Mouse (Mus musculus) testis, adult 2 months (tissue): ENCODE data around the gene Slc26a8. TPM values are rescaled to one million over a fixed set of nuclear protein-coding genes. Genes with fewer than 3 reads are reported as not detected.

ENCODE experiments used
- H3K27ac ChIP-seq: fragments of 200-500 bp; 2 replicates; pipeline ENCODE4 v1.5.1; 2012; ENCODE audit warnings: low read depth, low read length; ENCODE audit not compliant: control insufficient read depth, insufficient read depth
- H3K27me3 ChIP-seq: fragments of 200-500 bp; 2 replicates; pipeline ENCODE4 v1.6.1; 2012; ENCODE audit warnings: mild to moderate bottlenecking, low read length, moderate library complexity; ENCODE audit not compliant: control insufficient read depth, insufficient read depth
- H3K36me3 ChIP-seq: fragments of 200-500 bp; 2 replicates; pipeline ENCODE4 v1.6.1; 2012; ENCODE audit warnings: mild to moderate bottlenecking, low read length; ENCODE audit not compliant: control insufficient read depth, insufficient read depth
- H3K4me1 ChIP-seq: fragments of 200-500 bp; 2 replicates; pipeline ENCODE4 v1.6.1; 2012; ENCODE audit warnings: low read length; ENCODE audit not compliant: control insufficient read depth, insufficient read depth
- H3K4me3 ChIP-seq: fragments of 200-500 bp; 2 replicates; pipeline ENCODE4 v1.5.1; 2012; ENCODE audit warnings: low read depth, mild to moderate bottlenecking, low read length, moderate library complexity, mixed read lengths; ENCODE audit not compliant: control insufficient read depth
- CTCF ChIP-seq: fragments of 200-500 bp; IDR thresholded peaks from 2 replicates; pipeline ENCODE4 v1.5.1; 2012; ENCODE audit warnings: low read depth, mild to moderate bottlenecking, inconsistent platforms, low read length, moderate library complexity; ENCODE audit not compliant: control insufficient read depth, insufficient read depth, insufficient replicate concordance
- POLR2A ChIP-seq: fragments of 200-500 bp; IDR thresholded peaks from 2 replicates; pipeline ENCODE4 v1.6.1; 2012; ENCODE audit warnings: low read depth, mild to moderate bottlenecking, inconsistent platforms, low read length, moderate library complexity; ENCODE audit not compliant: control insufficient read depth
- polyA plus RNA-seq: library from polyadenylated mRNA; depleted of rRNA; stranded (reverse); fragments of >200 nt; gene quantifications from 2 replicates; pipeline ENCODE4 v1.2.3, GENCODE M21; 2012

Gene Slc26a8
- polyA plus RNA-seq, 1 experiment = 188 TPM

DNA sequence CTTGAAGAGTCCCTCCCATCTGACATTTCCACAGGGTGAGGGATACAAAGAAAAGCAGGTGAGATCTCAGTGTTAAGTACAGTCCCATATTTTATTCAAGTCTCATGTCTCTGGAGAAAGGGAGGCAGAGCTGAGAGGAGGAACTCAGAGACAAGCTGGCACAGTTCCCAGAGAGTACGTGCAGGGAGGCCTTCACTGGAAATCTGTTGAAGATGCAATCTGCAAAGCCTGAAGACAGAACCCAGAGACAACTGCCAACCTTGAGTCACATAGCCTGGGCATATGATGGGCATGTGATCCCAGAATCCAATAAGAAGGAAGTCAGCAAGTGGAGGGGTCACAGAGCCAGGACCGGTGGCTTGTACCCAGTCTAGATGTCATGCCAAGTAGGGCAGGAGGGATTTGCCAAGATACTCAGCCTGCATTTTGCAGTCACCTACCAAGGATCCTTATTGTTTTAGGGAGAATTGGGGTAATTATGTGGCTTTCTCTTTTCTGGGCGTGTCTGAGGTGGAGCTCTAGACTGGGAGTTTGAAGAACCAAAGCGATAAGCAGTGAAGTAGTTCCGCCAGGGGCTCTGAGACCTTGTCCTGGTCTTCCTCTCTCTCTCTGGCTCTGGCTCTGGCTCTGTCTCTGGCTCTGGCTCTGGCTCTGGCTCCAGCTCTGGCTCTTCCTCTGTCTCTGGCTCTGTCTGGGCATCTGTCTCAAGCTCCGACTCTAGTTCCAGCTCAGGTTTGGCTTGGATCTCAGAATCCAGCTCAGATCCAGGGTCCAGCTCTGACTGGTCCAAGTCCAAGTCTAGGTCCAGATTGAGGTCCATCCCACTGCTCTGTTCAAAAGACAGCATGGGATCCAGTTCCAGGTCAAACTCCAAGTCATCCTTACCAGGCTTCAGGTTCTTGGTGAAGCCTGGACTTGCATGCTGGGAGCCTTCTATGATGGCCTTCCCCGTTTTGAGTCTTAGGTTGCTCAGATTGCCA is 52.0 kb downstream of the Slc26a8 start:
- TF ChIP-seq CTCF (no peak), POLR2A (no peak)
- H3K27ac ChIP-seq = no peak overlapping the region
- H3K4me1 ChIP-seq = no peaks in the 10 kb centered on the region
- H3K27me3 ChIP-seq = no peaks in the 10 kb centered on the region
- H3K4me3 ChIP-seq = no peak overlapping the region
- no peaks in the 10 kb centered on the region for H3K36me3 ChIP-seq

DNA sequence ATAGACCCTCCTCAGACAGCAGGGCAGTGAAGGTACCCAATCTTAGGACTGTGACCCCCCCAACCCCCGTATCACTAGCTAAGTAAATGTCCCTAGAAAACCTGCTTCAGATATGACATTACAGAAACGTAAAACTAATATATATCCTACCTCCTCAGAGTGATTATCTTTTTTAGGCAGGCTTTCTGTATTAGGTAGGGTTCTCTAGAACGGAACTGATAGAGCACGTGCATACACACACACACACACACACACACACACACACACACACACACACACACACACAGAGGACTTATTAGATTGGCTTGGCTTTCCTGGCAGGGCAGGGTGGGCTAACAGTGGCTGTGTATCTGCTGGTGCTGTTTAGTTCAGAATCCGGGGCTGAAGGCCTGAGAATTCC is 54.2 kb downstream of the Slc26a8 start:
- H3K27me3 ChIP-seq = no peaks in the 10 kb centered on the region
- H3K4me1 ChIP-seq = no peaks in the 10 kb centered on the region
- H3K4me3 ChIP-seq = no peak overlapping the region
- TF ChIP-seq POLR2A = no peak
- TF ChIP-seq CTCF = no peak
- no peak overlapping the region for H3K27ac ChIP-seq
- no peaks in the 10 kb centered on the region for H3K36me3 ChIP-seq

DNA sequence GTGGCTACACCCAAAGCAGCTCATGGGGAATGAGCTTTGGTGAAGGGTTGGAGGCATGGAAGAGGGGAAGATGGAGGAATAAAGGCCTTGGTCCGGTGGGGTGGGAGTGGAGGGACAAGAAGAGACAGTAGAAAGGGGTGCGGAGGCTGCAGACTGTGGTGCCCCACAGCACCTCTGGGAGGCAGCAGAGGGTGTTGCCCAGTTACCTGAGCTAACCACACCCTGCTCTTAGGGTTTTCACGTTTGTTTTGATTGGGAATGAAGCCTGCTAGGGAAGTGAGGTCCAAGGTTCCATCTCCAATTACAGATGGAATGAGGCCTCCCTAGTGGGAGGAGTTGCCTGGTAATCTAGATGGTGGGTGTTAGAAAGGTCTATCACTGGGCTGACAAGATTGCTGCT is 60.9 kb downstream of the Slc26a8 start:
- no peak overlapping the region for H3K27ac ChIP-seq
- TF ChIP-seq POLR2A (no peak), CTCF (no peak)
- no peaks in the 10 kb centered on the region for H3K4me1 ChIP-seq
- H3K27me3 ChIP-seq = no peaks in the 10 kb centered on the region
- no peak overlapping the region for H3K4me3 ChIP-seq
- no peaks in the 10 kb centered on the region for H3K36me3 ChIP-seq

DNA sequence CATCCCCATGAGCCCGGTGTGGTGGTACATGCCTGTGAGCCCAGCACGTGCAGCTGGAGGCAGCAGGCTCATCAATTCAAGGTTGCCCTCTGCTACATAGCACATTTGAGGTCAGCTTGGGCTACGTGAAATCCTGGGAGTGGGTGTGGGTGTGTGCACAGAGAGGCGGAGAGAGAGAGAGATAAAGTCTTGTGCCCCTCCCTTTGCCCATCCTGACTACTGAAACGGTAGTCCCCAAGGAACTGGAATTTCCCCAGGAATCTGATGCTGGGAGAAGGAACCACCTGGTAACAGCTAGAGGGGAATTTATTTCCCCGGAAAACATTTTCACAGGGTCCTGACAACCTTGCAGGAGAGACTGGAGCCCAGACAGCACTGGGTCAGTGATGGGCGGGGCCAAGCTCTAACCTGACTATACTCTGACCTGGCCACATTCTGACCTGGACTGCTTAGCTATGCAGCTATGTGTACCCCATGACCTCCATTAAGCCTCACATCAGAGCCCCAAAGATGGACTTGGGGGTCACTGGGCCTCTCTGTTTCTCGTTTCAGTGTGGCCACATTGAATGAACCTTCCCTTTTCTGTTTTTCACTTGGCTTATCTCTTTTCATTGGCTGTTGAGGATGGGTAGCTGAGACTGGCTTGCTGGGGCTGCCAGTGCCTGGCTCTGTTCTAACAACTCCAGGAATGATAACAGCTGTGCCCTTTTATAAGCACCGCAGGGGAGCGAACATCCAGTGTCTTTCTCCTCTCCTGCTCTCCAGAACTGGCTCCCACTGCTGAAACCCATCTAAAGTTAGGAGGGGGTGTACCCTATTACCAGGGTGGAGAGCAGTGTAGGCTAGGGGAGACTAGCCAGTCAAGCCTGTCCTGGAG is 61.5 kb downstream of the Slc26a8 start:
- no peak overlapping the region for H3K4me3 ChIP-seq
- H3K27me3 ChIP-seq = no peaks in the 10 kb centered on the region
- TF ChIP-seq CTCF (no peak), POLR2A (no peak)
- no peak overlapping the region for H3K27ac ChIP-seq
- no peaks in the 10 kb centered on the region for H3K4me1 ChIP-seq
- no peaks in the 10 kb centered on the region for H3K36me3 ChIP-seq

DNA sequence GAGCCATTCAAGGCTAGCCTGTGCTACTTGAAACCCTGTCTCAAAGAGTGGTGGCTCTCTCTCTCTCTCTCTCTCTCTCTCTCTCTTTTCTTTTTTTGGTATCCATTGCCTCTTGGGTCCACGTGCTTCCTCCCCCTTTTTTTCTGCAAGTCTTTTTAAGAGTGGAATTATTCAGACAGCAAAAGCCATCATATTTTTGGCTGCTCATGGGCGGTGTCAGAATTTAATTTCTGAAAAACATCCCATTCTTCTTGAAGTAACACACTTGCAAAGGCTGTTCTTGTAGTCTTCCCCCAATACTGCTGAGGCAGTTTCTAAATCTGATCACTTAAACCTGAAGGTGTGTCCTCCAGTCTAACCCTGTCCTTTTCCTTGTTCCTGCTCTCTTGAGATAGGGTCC is 63.1 kb downstream of the Slc26a8 start:
- Histone ChIP-seq H3K27ac (no peak overlapping the region), H3K4me3 (no peak overlapping the region), H3K27me3 (no peaks in the 10 kb centered on the region), H3K36me3 (no peaks in the 10 kb centered on the region), H3K4me1 (peaks cover 2% of the 10 kb centered on the region)
- TF ChIP-seq POLR2A (no peak), CTCF (no peak)

DNA sequence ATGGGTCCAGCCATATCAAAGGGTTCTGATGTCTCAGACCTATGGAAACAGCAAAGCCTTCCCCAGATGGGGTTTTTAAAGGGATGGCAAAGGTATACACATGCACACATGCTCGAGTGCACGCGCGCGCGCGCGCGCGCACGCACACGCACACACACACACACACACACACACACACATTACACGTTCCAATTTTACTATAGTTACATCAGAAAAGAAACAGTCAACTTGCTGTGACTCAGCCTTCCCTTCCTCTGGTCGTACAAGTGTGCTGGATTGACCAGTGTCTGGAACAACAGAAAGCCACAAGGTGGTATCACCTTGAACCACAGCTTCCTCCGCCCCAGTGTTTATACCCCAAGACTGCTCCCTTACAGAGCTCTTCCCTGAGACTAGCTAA is 64.7 kb downstream of the Slc26a8 start:
- TF ChIP-seq POLR2A (no peak), CTCF (no peak)
- Histone ChIP-seq H3K27me3 (no peaks in the 10 kb centered on the region), H3K4me3 (no peak overlapping the region), H3K36me3 (no peaks in the 10 kb centered on the region; the same call in none of the 2 replicates), H3K4me1 (peaks cover 13% of the 10 kb centered on the region), H3K27ac (no peak overlapping the region)

DNA sequence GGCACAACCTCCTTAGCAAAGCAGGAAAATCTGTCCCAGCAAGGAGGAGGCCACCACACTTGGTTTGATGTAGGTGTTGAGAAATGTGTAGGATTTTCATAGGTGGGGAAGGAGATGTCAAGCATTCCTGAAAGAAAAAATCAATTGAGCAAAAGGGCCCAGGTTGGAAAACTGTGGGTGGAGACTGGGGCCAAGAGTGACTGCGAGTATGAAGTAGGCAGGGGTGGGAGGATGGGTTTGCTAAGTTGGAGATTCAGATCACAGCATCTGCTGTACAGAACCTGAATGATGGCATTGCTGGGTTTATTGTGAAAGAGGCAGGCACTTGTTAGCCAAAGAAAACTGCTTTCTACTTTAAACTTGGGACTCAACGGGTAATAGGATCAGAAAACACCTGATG is 65.2 kb downstream of the Slc26a8 start:
- H3K4me3 ChIP-seq = no peak overlapping the region
- H3K27ac ChIP-seq = no peak overlapping the region
- H3K4me1 ChIP-seq = peaks cover 13% of the 10 kb centered on the region
- H3K27me3 ChIP-seq = no peaks in the 10 kb centered on the region
- TF ChIP-seq CTCF (no peak), POLR2A (no peak)
- H3K36me3 ChIP-seq = no peaks in the 10 kb centered on the region; the same call in none of the 2 replicates
